Mouse (Mus musculus) C2C12 (cell line): ENCODE data around the gene Flt3. TPM values are rescaled to one million over a fixed set of nuclear protein-coding genes. Genes with fewer than 3 reads are reported as not detected.

Experiments used
- H3K27me3 ChIP-seq: one replicate; pipeline ENCODE4 v1.6.1; 2011; ENCODE audit not compliant: control insufficient read depth, insufficient read depth, insufficient read length
- H3K36me3 ChIP-seq: one replicate; pipeline ENCODE4 v1.6.1; 2011; ENCODE audit not compliant: control insufficient read depth, insufficient read depth
- H3K4me3 ChIP-seq: one replicate; pipeline ENCODE4 v1.5.1; 2011; ENCODE audit warnings: mild to moderate bottlenecking, control low read depth; ENCODE audit not compliant: poor library complexity, insufficient read depth, severe bottlenecking
- H3K79me2 ChIP-seq: one replicate; pipeline ENCODE4 v1.6.1; 2011; ENCODE audit not compliant: control insufficient read depth, insufficient read depth
- H3K79me3 ChIP-seq: one replicate; pipeline ENCODE4 v1.6.1; 2011; ENCODE audit warnings: low read depth, control low read depth
- H3ac ChIP-seq: one replicate; pipeline ENCODE3; 2011; ENCODE audit warnings: low read depth; ENCODE audit not compliant: control insufficient read depth, insufficient read length
- CEBPB ChIP-seq: IDR thresholded peaks from one replicate; pipeline ENCODE4 v1.6.1; 2011; ENCODE audit warnings: low read depth, mild to moderate bottlenecking, control low read depth, moderate library complexity
- CTCF ChIP-seq: IDR thresholded peaks from one replicate; pipeline ENCODE4 v1.5.1; 2011; ENCODE audit not compliant: control insufficient read depth, insufficient read depth, insufficient read length
- FOSL1 ChIP-seq: IDR thresholded peaks from one replicate; pipeline ENCODE4 v1.8.0; 2011; ENCODE audit warnings: mild to moderate bottlenecking, low read length; ENCODE audit not compliant: poor library complexity, insufficient read depth, severe bottlenecking
- MAX ChIP-seq: IDR thresholded peaks from one replicate; pipeline ENCODE4 v1.6.1; 2011; ENCODE audit warnings: mild to moderate bottlenecking, control low read depth
- MYOD1 ChIP-seq: IDR thresholded peaks from one replicate; pipeline ENCODE4 v1.6.1; 2011; ENCODE audit warnings: low read depth; ENCODE audit not compliant: control insufficient read depth, insufficient read length
- MYOG ChIP-seq: IDR thresholded peaks from one replicate; pipeline ENCODE4 v1.6.1; 2011; ENCODE audit not compliant: control insufficient read depth, insufficient read length; ENCODE audit errors: extremely low read depth
- USF1 ChIP-seq: IDR thresholded peaks from one replicate; pipeline ENCODE4 v1.6.1; 2011; ENCODE audit warnings: low read depth, mild to moderate bottlenecking, control low read depth, moderate library complexity
- polyA plus RNA-seq: library from polyadenylated mRNA; unstranded; fragments of >200 nt; fragmentation: generic; extraction: Trizol; gene quantifications from one replicate; pipeline ENCODE4 v1.2.1, GENCODE M21; 2012; ENCODE audit warnings: missing spikeins

Gene Flt3
- polyA plus RNA-seq, 1 experiment, result 0.01 TPM

- no peak for TF ChIP-seq CTCF
- TF ChIP-seq FOSL1, result no peak
- TF ChIP-seq MYOG, result no peak
- H3K36me3 ChIP-seq, result no peaks in the 10 kb centered on the region
- no peaks in the 10 kb centered on the region for H3K79me2 ChIP-seq
- H3ac ChIP-seq, result no peak overlapping the region
- H3K27me3 ChIP-seq, result no peaks in the 10 kb centered on the region
- H3K4me3 ChIP-seq, result no peak overlapping the region
- no peaks in the 10 kb centered on the region for H3K79me3 ChIP-seq
These were observed 11.8 kb downstream of the Flt3 start for GRCm38 (mm10) chr5:147388376-147389008.

GRCm38 (mm10) chr5:147386865-147387264 is 13.4 kb downstream of the Flt3 start:
- H3K27me3 ChIP-seq, result no peaks in the 10 kb centered on the region
- H3ac ChIP-seq, result no peak overlapping the region
- H3K79me2 ChIP-seq, result no peaks in the 10 kb centered on the region
- no peak overlapping the region for H3K4me3 ChIP-seq
- no peaks in the 10 kb centered on the region for H3K36me3 ChIP-seq
- TF ChIP-seq MAX (no peak), MYOG (no peak), MYOD1 (no peak), FOSL1 (no peak), CTCF (no peak), USF1 (no peak), CEBPB (no peak)
- H3K79me3 ChIP-seq, result no peaks in the 10 kb centered on the region

GRCm38 (mm10) chr5:147381396-147381795 is 18.9 kb downstream of the Flt3 start:
- Histone ChIP-seq H3K4me3 (no peak overlapping the region), H3K36me3 (no peaks in the 10 kb centered on the region), H3K79me3 (no peaks in the 10 kb centered on the region), H3ac (no peak overlapping the region), H3K79me2 (no peaks in the 10 kb centered on the region), H3K27me3 (peaks cover 6% of the 10 kb centered on the region)
- TF ChIP-seq CTCF, result no peak
- no peak for TF ChIP-seq MYOG
- TF ChIP-seq MYOD1, result no peak
- TF ChIP-seq USF1, result no peak
- no peak for TF ChIP-seq MAX
- TF ChIP-seq FOSL1, result no peak
- TF ChIP-seq CEBPB, result no peak

GRCm38 (mm10) chr5:147379481-147379880 is 20.8 kb downstream of the Flt3 start:
- no peaks in the 10 kb centered on the region for H3K79me3 ChIP-seq
- H3K4me3 ChIP-seq, result no peak overlapping the region
- no peaks in the 10 kb centered on the region for H3K79me2 ChIP-seq
- H3ac ChIP-seq, result no peak overlapping the region
- no peak for TF ChIP-seq MAX
- no peak for TF ChIP-seq MYOG
- no peak for TF ChIP-seq USF1
- no peak for TF ChIP-seq CTCF
- TF ChIP-seq FOSL1, result no peak
- no peak for TF ChIP-seq CEBPB
- TF ChIP-seq MYOD1, result no peak
- H3K36me3 ChIP-seq, result no peaks in the 10 kb centered on the region
- H3K27me3 ChIP-seq, result peaks cover 10% of the 10 kb centered on the region

- no peaks in the 10 kb centered on the region for H3K79me2 ChIP-seq
- H3K4me3 ChIP-seq, result no peak overlapping the region
- no peaks in the 10 kb centered on the region for H3K36me3 ChIP-seq
- no peak for TF ChIP-seq USF1
- no peak for TF ChIP-seq CTCF
- no peak for TF ChIP-seq CEBPB
- no peaks in the 10 kb centered on the region for H3K79me3 ChIP-seq
- H3ac ChIP-seq, result no peak overlapping the region
- H3K27me3 ChIP-seq, result peaks cover 23% of the 10 kb centered on the region
These were observed 30.0 kb downstream of the Flt3 start for GRCm38 (mm10) chr5:147370276-147370675.

GRCm38 (mm10) chr5:147368221-147368620 is 32.1 kb downstream of the Flt3 start:
- no peaks in the 10 kb centered on the region for H3K79me2 ChIP-seq

More at GRCm38 (mm10) chr5:147368221-147368620, 32.1 kb downstream of the Flt3 start:
- Histone ChIP-seq H3K27me3 (peaks cover 23% of the 10 kb centered on the region), H3K36me3 (no peaks in the 10 kb centered on the region), H3ac (no peak overlapping the region), H3K79me3 (no peaks in the 10 kb centered on the region), H3K4me3 (no peak overlapping the region)
- TF ChIP-seq CTCF (no peak), FOSL1 (no peak), MYOD1 (no peak), MAX (no peak), CEBPB (no peak), USF1 (no peak), MYOG (no peak)
